Mouse (Mus musculus) right cerebral cortex, postnatal 4 days (tissue): ENCODE measurements at regions not wholly inside any gene's neighbourhood (a gene's known extent, or its start where the extent isn't known, plus 50 kb on each side); places are given as distances from the start of the nearest gene placed in this dataset.

Experiments
- DNase-seq: peaks from one replicate; pipeline ENCODE4 v3.0.0-alpha.2; 2022

- no peak for DNase-seq
Measured at GRCm38 (mm10) chr7:136050116-136050515, 334.0 kb upstream of the Mki67 start.

GRCm38 (mm10) chr7:136056876-136057484 is 340.8 kb upstream of the Mki67 start:
- DNase-seq: no peak

GRCm38 (mm10) chr7:136058319-136058718 is 342.2 kb upstream of the Mki67 start:
- DNase-seq: no peak

- no peak for DNase-seq
Measured at GRCm38 (mm10) chr7:136058751-136059681, 342.9 kb upstream of the Mki67 start.

GRCm38 (mm10) chr7:136059896-136060295 is 343.7 kb upstream of the Mki67 start:
- DNase-seq: no peak

- peak; percentile 58 for DNase-seq
Measured at GRCm38 (mm10) chr7:136060339-136061073, 344.3 kb upstream of the Mki67 start.

- no peak for DNase-seq
Measured at GRCm38 (mm10) chr7:136062658-136063057, 346.5 kb upstream of the Mki67 start.

- DNase-seq: no peak
Measured at GRCm38 (mm10) chr7:136065038-136065678, 349.0 kb upstream of the Mki67 start.

- DNase-seq: no peak
Measured at GRCm38 (mm10) chr7:136065679-136066055, 349.5 kb upstream of the Mki67 start.

GRCm38 (mm10) chr7:136070881-136071280 is 354.7 kb upstream of the Mki67 start:
- peak; percentile 41 for DNase-seq

GRCm38 (mm10) chr7:136071331-136071730 is 355.2 kb upstream of the Mki67 start:
- DNase-seq: no peak

GRCm38 (mm10) chr7:136073265-136073799 is 357.2 kb upstream of the Mki67 start:
- no peak for DNase-seq

- no peak for DNase-seq
Measured at GRCm38 (mm10) chr7:136074043-136074442, 357.9 kb upstream of the Mki67 start.

- DNase-seq: no peak
Measured at GRCm38 (mm10) chr7:136081534-136082252, 365.5 kb upstream of the Mki67 start.

- peak; percentile 41 for DNase-seq
Measured at GRCm38 (mm10) chr7:136082253-136082867, 366.2 kb upstream of the Mki67 start.

- DNase-seq: no peak
Measured at GRCm38 (mm10) chr7:136083005-136083404, 366.8 kb upstream of the Mki67 start.

- no peak for DNase-seq
Measured at GRCm38 (mm10) chr7:136083571-136084342, 367.6 kb upstream of the Mki67 start.

GRCm38 (mm10) chr7:136088785-136089184 is 372.6 kb upstream of the Mki67 start:
- DNase-seq: no peak

- DNase-seq: no peak
Measured at GRCm38 (mm10) chr7:136094681-136095360, 378.7 kb upstream of the Mki67 start.

- DNase-seq: no peak
Measured at GRCm38 (mm10) chr7:136104021-136104420, 387.9 kb upstream of the Mki67 start.
